In the genomic region with DNA sequence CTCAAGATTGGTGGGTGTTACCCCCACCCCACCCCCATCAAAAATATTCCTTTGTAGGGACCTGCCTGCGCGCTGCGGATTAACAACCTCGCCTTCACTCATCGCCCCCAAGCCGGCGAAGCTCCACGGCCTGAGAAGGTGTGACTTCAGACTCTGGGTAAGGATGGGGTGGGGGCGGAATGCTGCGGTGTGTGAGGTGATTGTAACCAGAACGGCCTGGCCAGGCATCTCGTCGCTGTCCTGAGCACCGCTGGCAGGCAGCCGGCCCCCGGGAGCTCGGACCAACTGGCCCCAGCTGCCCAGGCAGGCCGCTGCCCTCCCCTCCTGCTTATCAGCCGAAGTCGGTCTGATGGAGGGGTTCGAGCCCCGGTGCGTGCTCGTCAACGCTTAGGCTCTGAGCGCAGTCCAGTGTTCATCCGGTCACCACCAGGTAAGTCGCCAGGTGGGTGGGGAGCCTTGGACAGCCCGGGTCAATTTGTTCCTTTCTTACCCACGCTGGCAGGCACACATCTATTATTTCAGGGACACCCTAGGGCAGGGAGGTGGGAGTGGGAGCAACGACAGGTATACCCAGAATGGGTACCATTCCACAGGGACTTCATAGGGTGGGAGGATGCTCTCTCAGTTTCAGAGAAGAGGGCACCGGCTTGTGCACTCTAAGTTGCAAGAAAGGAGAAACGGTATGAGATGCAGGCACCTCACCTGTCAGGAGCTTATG, we compare ENCODE assay signal across 23 mouse cellular contexts. TPM values are rescaled to one million over a fixed set of nuclear protein-coding genes. Genes with fewer than 3 reads are reported as not detected.
DNase-seq lines count a peak whose midpoint lies in the region; ATAC-seq lines count a peak whose summit lies in the region.
"Had no signal": no experiment of that assay in that cellular context is flagged by ENCODE, and none has a peak within 500 bp of the region (broad histone marks: within the 10 kb centered on the region; RNA-seq: fewer than 3 reads in every experiment).

No protein-coding gene starts in this region.

- peak; percentile 62; the same call in 1 of the 2 replicates for ATAC-seq in heart, embryonic 12.5 days (ENCODE audit: insufficient number of reproducible peaks, low FRiP score)
- no peak for ATAC-seq in neural tube, embryonic 15.5 days (ENCODE audit: low FRiP score)
- ATAC-seq in megakaryocyte, adult 5-6 weeks (ENCODE audit: poor library complexity, severe bottlenecking) = no peak
- ATAC-seq: forebrain, embryonic 13.5 days; midbrain, embryonic 16.5 days had no signal

- H3K27me3 ChIP-seq in heart, embryonic 12.5 days (replicated peaks) = peaks cover 86% of the 10 kb centered on the region
- peaks cover 100% of the 10 kb centered on the region for H3K27me3 ChIP-seq in neural tube, embryonic 15.5 days (replicated peaks)
- H3K27me3 ChIP-seq in limb, embryonic 10.5 days (ENCODE audit: low read depth, poor library complexity, severe bottlenecking) = peaks cover 100% of the 10 kb centered on the region

- intact Hi-C loops in heart, postnatal 36 days (cut with DNase I) = no loop called here
- intact Hi-C loops in left cerebral cortex, postnatal 10 days (cut with DNase I) = no loop called here

- H3K4me2 ChIP-seq in heart, embryonic 12.5 days = peak overlapping the region; percentile 66
- H3K4me2 ChIP-seq in neural tube, embryonic 15.5 days = no peak overlapping the region
- H3K4me2 ChIP-seq: forebrain, embryonic 13.5 days; hindbrain, embryonic 14.5 days had no signal

- H3K4me3 ChIP-seq in heart, embryonic 12.5 days = peak overlapping the region; percentile 51
- H3K4me3 ChIP-seq in neural tube, embryonic 15.5 days (replicated peaks) = no peak overlapping the region
- peak overlapping the region; percentile 69 for H3K4me3 ChIP-seq in limb, embryonic 10.5 days
- H3K4me3 ChIP-seq: forebrain, embryonic 13.5 days had no signal

- H3K9ac ChIP-seq in heart, embryonic 12.5 days = peak overlapping the region; percentile 77
- no peak overlapping the region for H3K9ac ChIP-seq in neural tube, embryonic 15.5 days (replicated peaks)
- H3K9ac ChIP-seq: forebrain, embryonic 13.5 days; hindbrain, embryonic 14.5 days had no signal

- no peaks in the 10 kb centered on the region for H3K9me3 ChIP-seq in heart, embryonic 12.5 days (replicated peaks)
- no peaks in the 10 kb centered on the region for H3K9me3 ChIP-seq in neural tube, embryonic 15.5 days (replicated peaks)
- no peaks in the 10 kb centered on the region for H3K9me3 ChIP-seq in limb, embryonic 10.5 days (replicated peaks)
- H3K9me3 ChIP-seq: forebrain, embryonic 13.5 days had no signal

- no peaks in the 10 kb centered on the region for H3K36me3 ChIP-seq in heart, embryonic 12.5 days
- no peaks in the 10 kb centered on the region for H3K36me3 ChIP-seq in neural tube, embryonic 15.5 days
- 0 out of 2 replicates have a peak, but pooled peaks cover 3% of the 10 kb centered on the region for H3K36me3 ChIP-seq in limb, embryonic 10.5 days

- 3% methylated on average over 33 of the region's 33 CpGs for WGBS in heart, embryonic 12.5 days
- 1% methylated on average over 33 of the region's 33 CpGs for WGBS in neural tube, embryonic 15.5 days
- WGBS in limb, embryonic 10.5 days = under 1% methylated on average over 33 of the region's 33 CpGs

- H3K4me1 ChIP-seq in heart, embryonic 12.5 days (replicated peaks) = peaks cover 38% of the 10 kb centered on the region
- no peaks in the 10 kb centered on the region for H3K4me1 ChIP-seq in neural tube, embryonic 15.5 days
- peaks cover 78% of the 10 kb centered on the region for H3K4me1 ChIP-seq in limb, embryonic 10.5 days
- H3K4me1 ChIP-seq: forebrain, embryonic 13.5 days had no signal

- no peak for DNase-seq in heart, postnatal 36 days
- DNase-seq in neural tube, embryonic 10.5 days (ENCODE audit: extremely low spot score, low spot score) = peak; percentile 37
- peak; percentile 81 for DNase-seq in limb, embryonic 10.5 days (ENCODE audit: low spot score)
- no peak for DNase-seq in left cerebral cortex, postnatal 10 days (ENCODE audit: extremely low spot score in 1 of 2, low spot score in 2 of 2)
- DNase-seq: adrenal gland, postnatal 25 days; cerebellum, adult 18-20 months; gastrocnemius, postnatal 25 days; kidney, adult 11 months; layer of hippocampus, postnatal 36 days; liver; lung, adult 18-20 months; right cerebral cortex, postnatal 25 days had no signal

- peak overlapping the region; percentile 89 for H3K27ac ChIP-seq in heart, embryonic 12.5 days (ENCODE audit: poor library complexity, severe bottlenecking)
- H3K27ac ChIP-seq in neural tube, embryonic 15.5 days (replicated peaks) = no peak overlapping the region
- peak overlapping the region; percentile 98 for H3K27ac ChIP-seq in limb, embryonic 10.5 days
- H3K27ac ChIP-seq: forebrain, embryonic 13.5 days; hindbrain, embryonic 14.5 days; kidney, postnatal 0 days; macrophage; stomach, postnatal 0 days had no signal

RNA-seq across cellular contexts. Expression of gene Tbx5, which starts 35.9 kb away (rescaled TPM):
- 42.6 and 45.6 TPM in 2 replicates for polyA plus RNA-seq in heart, embryonic 12.5 days (2016; fragmentation: Nextera tagmentation; extraction: Ambion mirVana)
- 10 to 100 TPM; 26.5 to 40.1 TPM for total RNA-seq in heart, postnatal 36 days (2021)
- 0.10 and 0.19 TPM in 2 replicates for polyA plus RNA-seq in neural tube, embryonic 15.5 days (2015; fragmentation: Nextera tagmentation; extraction: Ambion mirVana)
- 35.6 and 39.1 TPM in 2 replicates for polyA plus RNA-seq in limb, embryonic 10.5 days (2016; fragmentation: Nextera tagmentation; extraction: Ambion mirVana)
- total RNA-seq in left cerebral cortex, postnatal 10 days (2021) = not detected
- total RNA-seq in megakaryocyte, adult 5-6 weeks (2015) = not detected in 2 replicates
- total RNA-seq in megakaryocyte, adult 5-6 weeks (2017) = not detected in 2 replicates
- total RNA-seq: common myeloid progenitor, adult 5-6 weeks; layer of hippocampus, adult 18-20 months; layer of hippocampus, postnatal 36 days had no signal
- polyA plus RNA-seq: kidney, postnatal 0 days; macrophage; midbrain, embryonic 16.5 days had no signal

Comparison
In these comparisons a context has a peak if more than half of its experiments do, and no peak if none do; other contexts are left out.
1. DNase-seq: peak in neural tube, embryonic 10.5 days (single experiment) and limb, embryonic 10.5 days (single experiment); none in heart, postnatal 36 days (0 of 2) and left cerebral cortex, postnatal 10 days (0 of 2).
2. RNA of gene Tbx5, which starts 35.9 kb away (total RNA-seq): 26.5 to 40.1 TPM in heart, postnatal 36 days; not detected in left cerebral cortex, postnatal 10 days and not detected in megakaryocyte, adult 5-6 weeks; every median in the first group is over 10 times any median in the second.